Mouse (Mus musculus) granulocyte monocyte progenitor cell, adult 5-6 weeks (primary cell): ENCODE data around the gene Kremen1. TPM values are rescaled to one million over a fixed set of nuclear protein-coding genes. Genes with fewer than 3 reads are reported as not detected.

Source experiments
- ATAC-seq: replicated peaks from 2 replicates; pipeline ENCODE4 v1.8.0; 2016; ENCODE audit warnings: mild to moderate bottlenecking, moderate TSS enrichment, inconsistent platforms; ENCODE audit not compliant: poor library complexity, severe bottlenecking
- total RNA-seq, 2 experiments: library from RNA; stranded (forward) in 1 of 2; stranded (reverse) in 1 of 2; fragments of 200-712, 200-1000 nt in 1 of 2; fragments of >200 nt in 1 of 2; fragmentation: Nextera tagmentation in 1 of 2; gene quantifications; 2 replicates each; pipeline ENCODE4 v1.2.3; 2014 to 2017

Gene Kremen1
- total RNA-seq, 2 experiments from 2014 or later: 1.9 to 4.1 TPM

- ATAC-seq: no peak
Measured at GRCm38 (mm10) chr11:5141965-5142364, 119.4 kb downstream of the Kremen1 start.

Other genes starting within 250 kb of the Kremen1 start
- not detected in 2 replicates for gene Rasl10a, start 203.4 kb downstream of the Kremen1 start, total RNA-seq (2014; fragmentation: Nextera tagmentation)
- not detected in 2 replicates for gene Rasl10a, start 203.4 kb downstream of the Kremen1 start, total RNA-seq (2017)
- gene Gas2l1, start 196.2 kb downstream of the Kremen1 start, total RNA-seq (2014; fragmentation: Nextera tagmentation): 1.0 TPM in 1 of 2 replicates, not detected in the other
- gene Gas2l1, start 196.2 kb downstream of the Kremen1 start, total RNA-seq (2017): 1.2 and 1.3 TPM in 2 replicates
- gene Rhbdd3, start 162.6 kb downstream of the Kremen1 start, total RNA-seq (2014; fragmentation: Nextera tagmentation): 20.0 and 25.8 TPM in 2 replicates
- 15.7 and 42.7 TPM in 2 replicates for gene Rhbdd3, start 162.6 kb downstream of the Kremen1 start, total RNA-seq (2017)
- gene Ewsr1, start 162.3 kb downstream of the Kremen1 start, total RNA-seq (2014; fragmentation: Nextera tagmentation): 342 and 407 TPM in 2 replicates
- 626 and 725 TPM in 2 replicates for gene Ewsr1, start 162.3 kb downstream of the Kremen1 start, total RNA-seq (2017)
- gene Emid1, start 109.3 kb downstream of the Kremen1 start, total RNA-seq (2014; fragmentation: Nextera tagmentation): 10.0 and 11.4 TPM in 2 replicates
- 5.1 and 7.9 TPM in 2 replicates for gene Emid1, start 109.3 kb downstream of the Kremen1 start, total RNA-seq (2017)
- 6.4 and 8.6 TPM in 2 replicates for gene Znrf3, start 183.3 kb upstream of the Kremen1 start, total RNA-seq (2014; fragmentation: Nextera tagmentation)
- gene Znrf3, start 183.3 kb upstream of the Kremen1 start, total RNA-seq (2017): 2.2 TPM in 2 replicates